Mouse (Mus musculus): ENCODE results near the gene Mbd4. TPM values are rescaled to one million over a fixed set of nuclear protein-coding genes. Genes with fewer than 3 reads are reported as not detected.

Gene Mbd4
- polyA plus RNA-seq, 1 experiment, result 1.6 TPM

DNA sequence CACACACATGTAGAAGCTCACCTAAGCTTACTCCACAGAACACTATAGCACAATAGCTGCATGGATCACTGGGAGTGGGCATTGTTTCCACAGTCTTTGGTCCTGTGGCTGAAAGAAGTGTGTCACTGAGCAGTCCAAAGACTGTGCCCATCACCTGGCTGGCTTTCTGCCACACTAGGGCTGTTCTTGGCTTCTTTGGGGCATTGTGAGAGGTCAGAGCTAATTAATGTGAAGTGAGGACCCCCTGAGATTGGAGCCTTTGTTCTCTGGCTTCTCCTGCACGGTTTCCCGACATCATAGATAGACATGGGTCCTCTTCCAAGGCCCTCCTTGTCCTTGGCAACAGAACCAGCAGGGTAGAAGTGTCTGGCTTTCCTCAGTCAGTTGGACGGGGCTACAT lies 39.2 kb upstream of the Mbd4 start:
- 90% methylated on average over 3 of the region's 3 CpGs for WGBS

DNA sequence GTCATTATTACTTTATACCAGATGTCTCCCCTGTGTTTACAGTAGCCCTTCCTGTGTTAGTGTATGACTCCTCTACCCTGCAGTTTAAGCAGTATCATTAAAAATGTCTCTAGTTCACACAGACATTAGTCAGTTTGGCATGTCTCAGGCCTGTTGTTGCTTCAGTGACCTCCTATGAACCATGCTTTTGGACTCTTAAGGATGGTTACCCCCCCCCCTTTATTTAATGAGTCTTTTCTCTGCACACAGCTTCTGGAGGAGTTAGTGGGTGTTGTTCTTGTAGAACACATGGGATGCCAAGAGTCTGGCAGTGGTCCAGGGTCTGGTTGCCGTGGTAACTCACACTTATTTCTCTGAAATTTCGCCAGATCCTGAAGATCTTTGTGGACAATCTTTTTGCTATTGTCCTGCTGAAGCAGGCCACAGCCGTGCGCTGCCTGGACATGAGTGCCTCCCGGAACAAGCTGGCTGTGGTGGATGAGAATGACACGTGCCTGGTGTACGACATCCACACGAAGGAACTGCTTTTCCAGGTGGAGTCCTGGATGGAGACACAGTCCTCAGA lies 38.4 kb upstream of the Mbd4 start:
- Histone ChIP-seq H3K36me3 (ENCODE audit: control insufficient read depth, insufficient read depth, low read length) (peaks cover 5% of the 10 kb centered on the region; the same call in 1 of the 2 replicates), H3K27me3 (replicated peaks; ENCODE audit: control insufficient read depth, insufficient read depth, low read length) (no peaks in the 10 kb centered on the region), H3K27ac (ENCODE audit: insufficient read depth, low read depth, low read length) (no peak overlapping the region), H3K4me3 (ENCODE audit: insufficient read depth, low read depth, low read length) (no peak overlapping the region), H3K4me1 (ENCODE audit: control insufficient read depth, insufficient read depth, low read length) (no peaks in the 10 kb centered on the region)
- WGBS, result 64% methylated on average over 8 of the region's 8 CpGs
- TF ChIP-seq POLR2A (IDR thresholded peaks at IDR 0.05; ENCODE audit: low read depth, low read length) (no peak), CTCF (conservative IDR thresholded peaks at IDR 0.05; ENCODE audit: insufficient read depth, insufficient read length, low read depth, low read length) (no peak)
- DNase-seq, result peak; percentile 40

More for the DNA sequence above, 39.2 kb upstream of the Mbd4 start:
- DNase-seq, result no peak
- Histone ChIP-seq H3K27ac (ENCODE audit: insufficient read depth, low read depth, low read length) (no peak overlapping the region), H3K4me3 (ENCODE audit: insufficient read depth, low read depth, low read length) (no peak overlapping the region), H3K4me1 (ENCODE audit: control insufficient read depth, insufficient read depth, low read length) (no peaks in the 10 kb centered on the region), H3K36me3 (ENCODE audit: control insufficient read depth, insufficient read depth, low read length) (peaks cover 5% of the 10 kb centered on the region; the same call in 1 of the 2 replicates), H3K27me3 (replicated peaks; ENCODE audit: control insufficient read depth, insufficient read depth, low read length) (no peaks in the 10 kb centered on the region)
- TF ChIP-seq POLR2A (IDR thresholded peaks at IDR 0.05; ENCODE audit: low read depth, low read length) (no peak), CTCF (conservative IDR thresholded peaks at IDR 0.05; ENCODE audit: insufficient read depth, insufficient read length, low read depth, low read length) (no peak)

DNA sequence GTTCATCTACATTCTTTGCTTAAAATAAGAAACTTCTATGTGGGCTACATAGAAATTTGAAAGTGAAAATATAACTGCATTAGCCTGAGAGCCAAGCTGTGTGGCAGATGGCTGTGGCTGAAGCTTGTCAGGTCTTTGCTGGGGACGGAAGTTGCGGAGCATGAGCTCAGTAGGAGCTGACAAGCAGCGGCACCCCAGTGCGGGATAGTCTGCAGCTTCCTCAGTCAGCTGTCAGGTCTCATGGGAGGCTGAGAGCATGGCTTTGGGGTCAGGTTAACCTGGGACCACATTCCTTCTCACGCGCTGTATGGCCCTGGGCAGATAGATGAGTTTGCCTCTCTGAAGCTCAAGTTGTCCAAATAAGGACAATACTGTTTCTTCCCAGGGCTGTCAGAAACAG lies 37.9 kb upstream of the Mbd4 start:
- TF ChIP-seq CTCF (conservative IDR thresholded peaks at IDR 0.05; ENCODE audit: insufficient read depth, insufficient read length, low read depth, low read length) (no peak), POLR2A (IDR thresholded peaks at IDR 0.05; ENCODE audit: low read depth, low read length) (no peak)
- 69% methylated on average over 6 of the region's 6 CpGs for WGBS

DNA sequence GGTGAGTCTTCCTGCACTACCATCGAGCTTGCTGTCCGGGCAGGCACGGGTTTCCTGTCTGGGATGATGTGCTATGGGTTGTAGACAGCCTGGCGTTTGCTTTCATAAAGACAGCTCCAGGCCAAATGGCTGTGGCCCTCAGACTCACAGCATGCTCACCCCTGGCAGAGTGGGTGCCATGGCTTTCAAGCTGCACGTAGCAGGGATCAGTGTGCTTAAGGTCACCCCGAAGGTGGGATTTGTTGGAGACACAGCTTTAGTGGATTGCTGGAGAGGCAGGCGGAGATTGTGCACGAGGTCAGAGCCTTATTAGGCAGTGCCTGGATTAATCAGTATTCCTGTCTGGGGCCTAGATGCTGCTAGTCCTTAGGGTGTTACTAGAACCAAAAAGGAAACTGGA lies 37.4 kb upstream of the Mbd4 start:
- Histone ChIP-seq H3K36me3 (ENCODE audit: control insufficient read depth, insufficient read depth, low read length) (peaks cover 5% of the 10 kb centered on the region; the same call in 1 of the 2 replicates), H3K27ac (ENCODE audit: insufficient read depth, low read depth, low read length) (no peak overlapping the region)
- no peak for TF ChIP-seq CTCF (conservative IDR thresholded peaks at IDR 0.05; ENCODE audit: insufficient read depth, insufficient read length, low read depth, low read length)
- no peak for TF ChIP-seq POLR2A (IDR thresholded peaks at IDR 0.05; ENCODE audit: low read depth, low read length)

More for the DNA sequence above, 37.9 kb upstream of the Mbd4 start:
- Histone ChIP-seq H3K36me3 (ENCODE audit: control insufficient read depth, insufficient read depth, low read length) (peaks cover 5% of the 10 kb centered on the region; the same call in 1 of the 2 replicates), H3K4me1 (ENCODE audit: control insufficient read depth, insufficient read depth, low read length) (no peaks in the 10 kb centered on the region), H3K27ac (ENCODE audit: insufficient read depth, low read depth, low read length) (no peak overlapping the region), H3K27me3 (replicated peaks; ENCODE audit: control insufficient read depth, insufficient read depth, low read length) (no peaks in the 10 kb centered on the region), H3K4me3 (ENCODE audit: insufficient read depth, low read depth, low read length) (no peak overlapping the region)
- DNase-seq, result no peak

DNA sequence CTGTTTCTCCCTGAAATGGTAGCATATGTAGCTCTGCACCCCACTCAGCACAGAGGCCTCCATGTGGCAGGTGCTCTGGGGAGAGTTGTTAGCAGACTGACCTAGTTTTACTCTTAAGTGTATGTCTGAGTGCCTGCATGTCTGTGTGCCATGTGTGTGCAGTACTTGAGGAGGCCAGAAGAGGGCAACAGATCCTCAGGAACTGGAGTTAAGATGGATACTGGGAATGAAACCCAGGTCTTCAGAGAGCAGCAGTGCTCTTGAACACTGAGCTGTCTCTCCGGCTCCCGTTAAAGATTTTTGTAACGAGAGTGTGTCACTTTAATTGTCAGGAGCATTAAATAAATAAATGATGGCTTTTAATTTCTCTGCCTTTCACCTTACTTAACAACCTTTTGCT lies 35.1 kb upstream of the Mbd4 start:
- Histone ChIP-seq H3K4me1 (ENCODE audit: control insufficient read depth, insufficient read depth, low read length) (no peaks in the 10 kb centered on the region), H3K4me3 (ENCODE audit: insufficient read depth, low read depth, low read length) (no peak overlapping the region), H3K36me3 (ENCODE audit: control insufficient read depth, insufficient read depth, low read length) (peaks cover 5% of the 10 kb centered on the region; the same call in 1 of the 2 replicates), H3K27me3 (replicated peaks; ENCODE audit: control insufficient read depth, insufficient read depth, low read length) (no peaks in the 10 kb centered on the region), H3K27ac (ENCODE audit: insufficient read depth, low read depth, low read length) (no peak overlapping the region)
- no peak for DNase-seq
- WGBS, result 94% methylated on average over 3 of the region's 3 CpGs
- TF ChIP-seq POLR2A (IDR thresholded peaks at IDR 0.05; ENCODE audit: low read depth, low read length) (no peak), CTCF (conservative IDR thresholded peaks at IDR 0.05; ENCODE audit: insufficient read depth, insufficient read length, low read depth, low read length) (peak; percentile 60)

More for the DNA sequence above, 37.4 kb upstream of the Mbd4 start:
- H3K4me1 ChIP-seq (ENCODE audit: control insufficient read depth, insufficient read depth, low read length), result no peaks in the 10 kb centered on the region
- no peaks in the 10 kb centered on the region for H3K27me3 ChIP-seq (replicated peaks; ENCODE audit: control insufficient read depth, insufficient read depth, low read length)
- WGBS, result 85% methylated on average over 8 of the region's 8 CpGs
- H3K4me3 ChIP-seq (ENCODE audit: insufficient read depth, low read depth, low read length), result no peak overlapping the region
- no peak for DNase-seq

DNA sequence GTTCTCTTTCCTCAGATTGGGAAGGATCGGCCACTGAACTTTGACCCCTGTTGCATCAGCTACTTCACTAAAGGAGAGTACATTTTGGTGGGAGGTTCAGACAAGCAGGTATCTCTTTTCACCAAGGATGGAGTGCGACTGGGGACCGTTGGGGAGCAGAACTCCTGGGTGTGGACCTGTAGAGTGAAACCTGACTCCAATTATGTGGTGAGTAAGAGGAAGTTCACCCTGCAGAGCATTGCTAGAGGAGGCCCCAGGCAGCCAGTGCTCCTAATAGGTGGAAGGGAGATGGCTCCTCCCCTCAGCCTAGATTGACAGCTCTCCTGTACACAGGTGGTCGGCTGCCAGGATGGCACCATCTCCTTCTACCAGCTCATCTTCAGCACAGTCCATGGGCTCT lies 33.7 kb upstream of the Mbd4 start:
- H3K27me3 ChIP-seq (replicated peaks; ENCODE audit: control insufficient read depth, insufficient read depth, low read length), result no peaks in the 10 kb centered on the region
- no peak overlapping the region for H3K4me3 ChIP-seq (ENCODE audit: insufficient read depth, low read depth, low read length)
- TF ChIP-seq CTCF (conservative IDR thresholded peaks at IDR 0.05; ENCODE audit: insufficient read depth, insufficient read length, low read depth, low read length) (no peak), POLR2A (IDR thresholded peaks at IDR 0.05; ENCODE audit: low read depth, low read length) (no peak)
- DNase-seq, result no peak
- WGBS, result 53% methylated on average over 4 of the region's 4 CpGs
- H3K36me3 ChIP-seq (ENCODE audit: control insufficient read depth, insufficient read depth, low read length), result peaks cover 5% of the 10 kb centered on the region; the same call in 1 of the 2 replicates
- H3K27ac ChIP-seq (ENCODE audit: insufficient read depth, low read depth, low read length), result no peak overlapping the region
- no peaks in the 10 kb centered on the region for H3K4me1 ChIP-seq (ENCODE audit: control insufficient read depth, insufficient read depth, low read length)

DNA sequence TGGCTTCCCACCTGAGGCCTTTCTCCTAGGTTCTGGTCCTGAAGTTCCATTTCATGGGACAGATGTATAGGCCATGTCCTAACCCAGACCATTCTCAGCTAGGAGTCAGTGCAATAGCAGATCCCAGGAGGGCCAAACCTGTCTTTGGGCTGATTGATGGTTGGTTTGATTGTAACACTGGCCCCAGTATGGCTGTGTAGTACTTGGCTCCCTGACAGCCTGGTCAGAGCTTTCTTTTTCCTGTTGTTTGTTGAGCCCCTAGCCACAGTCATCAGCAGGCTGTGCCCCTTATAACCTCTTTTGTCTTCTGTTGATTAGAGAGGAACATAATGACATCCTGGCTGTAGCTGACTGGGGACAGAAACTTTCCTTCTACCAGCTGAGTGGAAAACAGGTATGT lies 30.8 kb upstream of the Mbd4 start:
- peak; percentile 54 for DNase-seq
- Histone ChIP-seq H3K27ac (ENCODE audit: insufficient read depth, low read depth, low read length) (no peak overlapping the region), H3K4me3 (ENCODE audit: insufficient read depth, low read depth, low read length) (no peak overlapping the region), H3K36me3 (ENCODE audit: control insufficient read depth, insufficient read depth, low read length) (peaks cover 4% of the 10 kb centered on the region; the same call in 1 of the 2 replicates), H3K27me3 (replicated peaks; ENCODE audit: control insufficient read depth, insufficient read depth, low read length) (no peaks in the 10 kb centered on the region), H3K4me1 (ENCODE audit: control insufficient read depth, insufficient read depth, low read length) (0 out of 2 replicates have a peak, but pooled peaks cover 3% of the 10 kb centered on the region)
- TF ChIP-seq POLR2A (IDR thresholded peaks at IDR 0.05; ENCODE audit: low read depth, low read length) (no peak), CTCF (conservative IDR thresholded peaks at IDR 0.05; ENCODE audit: insufficient read depth, insufficient read length, low read depth, low read length) (no peak)

All from kidney, adult 2 months (tissue).